Mouse (Mus musculus): ENCODE data around the gene Larp4b.

GRCm38 (mm10) chr13:9178270-9178669 lies 84.6 kb downstream of the Larp4b start:
- TF ChIP-seq TAL1 (IDR thresholded peaks at IDR 0.05; ENCODE audit: low read length) (no peak), GATA1 (IDR thresholded peaks at IDR 0.05; ENCODE audit: low read length) (no peak)

Data from erythroblast, embryonic 14.5 days (primary cell).